Mouse (Mus musculus): Measurements from ENCODE around the gene Snapc2.
A peak's percentile ranks its signal among the peaks of the same experiment; 100 is the strongest.
"Not testable (repeated sequence)": the region's sequence is repeated elsewhere in the genome, so short reads cannot be mapped to it uniquely, and the experiment has no call there.

Gene Snapc2

DNA sequence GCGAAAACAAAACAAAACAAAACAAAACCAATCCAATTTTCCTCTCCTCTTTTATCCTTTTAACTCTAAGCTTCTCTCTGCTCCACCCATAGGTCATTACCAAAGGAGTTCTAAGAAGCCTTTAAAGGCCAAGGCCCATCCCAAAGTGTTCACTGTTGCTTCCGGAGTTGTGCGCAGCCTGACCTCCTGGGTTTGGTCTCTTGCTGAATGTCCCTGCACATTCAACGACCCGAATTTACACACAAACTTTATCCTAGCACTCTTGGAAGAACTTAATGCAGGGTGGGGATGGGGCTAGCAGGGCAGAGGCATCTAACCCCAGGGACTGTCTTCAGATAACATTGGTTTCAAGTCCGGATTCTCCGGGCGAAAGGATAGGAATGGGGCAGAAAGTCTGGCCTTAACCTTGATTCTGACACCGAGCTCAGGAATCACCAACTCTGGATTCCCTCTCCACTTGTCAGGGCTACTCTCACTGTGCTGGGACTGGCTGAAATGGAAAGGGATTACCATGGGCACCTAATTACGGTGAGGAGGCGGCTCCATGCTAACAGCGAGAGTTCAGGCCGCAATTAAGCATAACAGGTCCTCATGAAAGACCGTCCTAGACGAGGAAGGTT is 15.0 kb upstream of the Snapc2 start:
- DNase-seq (ENCODE audit: low spot score in 2 of 2) = no peak

DNA sequence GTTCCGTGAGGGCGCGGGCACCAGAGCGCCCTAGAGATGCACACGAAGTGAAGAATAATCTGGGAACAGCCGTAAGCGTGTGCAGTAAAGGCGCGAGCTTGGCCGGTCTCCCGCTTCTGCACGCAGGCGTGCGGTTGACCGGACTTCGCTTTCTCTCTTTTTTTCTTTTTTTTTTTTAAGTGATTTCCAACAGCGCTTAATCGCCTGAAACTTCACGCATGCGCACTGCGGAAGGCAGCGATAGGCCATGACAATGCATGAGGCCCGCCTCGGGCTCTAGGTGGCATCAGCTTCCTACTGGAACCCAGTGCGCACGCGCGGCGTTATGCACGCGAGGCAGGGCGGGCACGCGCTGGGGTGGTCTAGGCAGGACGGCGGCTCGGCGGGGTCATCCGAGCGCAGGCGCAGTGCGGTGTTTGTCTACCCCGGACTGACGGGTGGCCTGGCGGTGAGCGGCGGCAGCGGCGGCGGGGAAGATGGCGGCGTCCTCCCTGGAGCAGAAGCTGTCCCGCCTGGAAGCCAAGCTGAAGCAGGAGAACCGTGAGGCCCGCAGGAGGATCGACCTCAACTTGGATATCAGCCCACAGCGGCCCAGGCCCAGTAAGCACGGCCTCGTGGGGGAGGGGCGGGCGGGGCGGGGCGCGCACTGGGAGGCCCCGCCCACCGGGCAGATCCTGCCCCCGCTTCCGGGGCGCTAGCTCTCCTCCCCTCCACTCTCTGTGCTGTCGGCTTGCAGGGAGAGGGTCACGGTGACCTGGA is 14.3 kb upstream of the Snapc2 start, which contains the start of the genes Map2k7 and Gm49320:
Map2k7 (plus strand) TSS at position 307 of the 759 bp plus-strand sequence.
Gm49320 (plus strand) TSS at position 432 of the 759 bp plus-strand sequence.
- DNase-seq (ENCODE audit: low spot score in 2 of 2) = peak; percentile 100

DNA sequence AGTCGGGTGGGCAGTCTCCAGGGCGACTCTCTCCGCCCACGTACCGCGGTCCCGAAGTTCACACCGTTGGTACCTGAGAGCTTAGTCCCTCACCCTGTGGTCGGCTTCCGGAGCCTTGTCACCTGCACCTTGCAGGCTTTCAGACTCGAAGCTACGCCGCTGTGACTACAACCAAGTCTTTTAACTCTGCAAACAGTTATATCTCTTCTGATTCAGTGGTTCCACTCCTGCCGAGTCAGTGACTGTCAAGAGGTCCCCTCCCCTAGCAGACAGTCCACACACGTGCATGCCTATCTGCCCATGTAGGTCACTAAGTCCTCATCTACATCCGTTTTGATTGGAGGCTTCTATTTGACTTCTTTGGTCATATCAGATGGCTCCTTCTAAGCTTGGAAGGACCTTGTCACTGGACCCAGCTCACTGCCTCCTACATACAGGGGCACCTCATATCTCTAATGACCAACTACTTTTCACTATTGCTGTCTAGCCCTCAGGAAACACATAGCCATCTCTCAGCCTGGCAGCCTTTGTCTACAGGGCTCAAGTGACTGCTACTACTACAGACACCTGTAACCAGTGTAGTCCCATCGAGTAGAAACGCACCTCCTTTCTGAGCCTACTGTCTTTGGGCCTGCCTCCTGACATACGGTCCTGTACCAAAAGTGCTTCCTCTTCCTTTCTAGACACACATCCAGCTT is 13.5 kb upstream of the Snapc2 start:
- DNase-seq (ENCODE audit: low spot score in 2 of 2) = no peak

DNA sequence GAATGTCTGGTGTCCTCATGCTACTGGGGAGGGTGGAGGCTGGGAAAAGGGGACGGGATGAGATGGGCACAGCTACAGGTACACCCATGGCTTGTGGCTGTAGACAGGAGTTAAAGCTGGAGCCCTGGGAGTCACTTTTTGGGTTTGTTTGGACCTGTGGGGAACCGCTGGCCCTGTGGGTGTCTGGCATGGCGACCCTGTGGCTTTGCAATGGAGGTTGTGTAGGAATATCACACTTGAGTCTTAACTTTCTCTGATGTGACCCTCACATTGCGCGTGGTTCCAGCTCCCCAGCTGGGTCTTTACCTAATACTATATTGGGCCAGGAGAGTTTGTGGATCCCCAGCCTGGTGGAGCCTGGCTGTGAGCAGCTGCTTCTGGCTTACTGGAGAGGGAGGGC is 7.8 kb upstream of the Snapc2 start:
- no peak for DNase-seq (ENCODE audit: low spot score in 2 of 2)

DNA sequence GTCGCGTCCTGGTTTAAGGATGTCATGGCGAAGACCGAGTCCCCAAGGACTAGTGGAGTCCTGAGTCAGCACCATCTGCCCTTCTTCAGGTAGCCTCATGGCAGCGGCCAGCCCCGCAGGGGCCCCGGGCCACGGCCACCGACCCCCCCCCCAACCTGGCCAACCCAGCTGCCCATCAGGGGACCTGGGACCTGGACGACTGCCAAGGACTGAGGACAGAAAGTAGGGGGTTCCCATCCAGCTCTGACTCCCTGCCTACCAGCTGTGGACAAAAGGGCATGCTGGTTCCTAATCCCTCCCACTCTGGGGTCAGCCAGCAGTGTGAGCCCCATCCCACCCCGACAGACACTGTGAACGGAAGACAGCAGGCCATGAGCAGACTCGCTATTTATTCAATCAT is 7.1 kb upstream of the Snapc2 start:
- no peak for DNase-seq (ENCODE audit: low spot score in 2 of 2)

DNA sequence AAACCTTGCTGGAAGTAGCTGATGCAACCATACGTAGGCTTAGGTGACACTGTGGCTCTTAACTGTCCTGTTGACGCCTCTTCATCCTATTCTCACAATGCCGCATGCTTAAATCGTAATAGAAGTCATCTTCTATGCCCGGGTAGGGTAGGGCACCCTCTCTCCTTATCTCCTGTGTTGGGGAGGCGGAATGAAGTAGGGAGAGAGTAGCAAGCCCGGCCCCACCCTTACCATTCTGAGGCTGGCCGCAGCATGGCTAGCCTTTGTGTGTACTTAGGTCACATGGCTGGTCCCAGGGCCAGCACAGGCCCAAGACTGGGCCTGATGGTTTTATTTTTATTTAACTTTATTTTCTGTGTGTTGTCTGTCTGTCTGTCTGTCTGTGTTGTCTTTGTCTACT is 5.6 kb upstream of the Snapc2 start:
- DNase-seq (ENCODE audit: low spot score in 2 of 2) = no peak

DNA sequence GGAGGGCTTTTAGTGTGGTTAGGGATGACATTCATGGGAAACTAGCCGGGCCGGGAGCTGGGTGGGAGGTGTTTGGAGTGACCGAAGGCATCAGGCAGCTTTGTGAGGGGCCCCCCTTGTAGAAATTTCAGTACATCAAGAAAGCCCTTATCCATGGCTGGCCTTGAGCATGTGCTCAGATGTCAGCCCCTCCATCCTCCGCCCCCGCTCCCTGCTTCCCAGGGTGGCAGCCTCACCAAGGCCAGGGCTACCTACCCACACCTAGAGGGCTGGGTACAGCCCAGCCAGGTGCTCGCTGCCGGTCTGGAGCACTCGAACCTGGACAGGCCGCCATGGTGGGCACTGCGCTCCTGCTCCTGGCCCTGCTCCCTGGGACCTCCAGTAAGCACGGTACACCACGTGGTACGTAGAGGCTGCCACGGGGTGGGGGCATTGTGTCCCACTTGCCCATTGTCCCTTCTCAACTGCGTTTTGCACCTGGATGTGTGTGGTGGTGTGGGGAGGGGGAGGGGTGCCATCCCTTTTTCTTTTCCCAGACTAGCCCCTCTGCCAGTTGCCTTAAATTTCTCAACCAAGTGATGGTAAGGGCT is 4.8 kb upstream of the Snapc2 start, which contains the start of gene Tgfbr3l:
Tgfbr3l (plus strand) TSS at position 264 of the 590 bp plus-strand sequence.
- no peak for DNase-seq (ENCODE audit: low spot score in 2 of 2)

DNA sequence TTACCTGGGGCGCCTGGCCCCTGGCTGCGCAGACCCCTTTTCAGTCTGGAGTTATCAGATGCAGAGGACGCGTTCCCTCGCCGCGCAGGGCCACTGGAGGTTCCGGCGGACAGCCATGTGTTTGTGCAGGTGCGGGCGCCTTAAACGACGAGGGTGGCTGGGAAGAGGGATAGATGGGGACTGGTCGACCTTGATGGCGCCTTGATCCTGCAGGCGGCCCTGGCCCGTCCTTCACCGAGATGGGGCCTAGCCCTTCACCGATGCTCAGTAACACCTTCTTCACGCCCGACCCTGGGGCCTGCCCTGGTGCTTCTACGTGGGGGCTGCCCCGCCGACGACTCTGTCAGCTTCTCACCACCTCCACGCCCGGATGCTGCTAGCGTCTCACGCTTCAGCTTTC is 3.7 kb upstream of the Snapc2 start:
- DNase-seq (ENCODE audit: low spot score in 2 of 2) = no peak

DNA sequence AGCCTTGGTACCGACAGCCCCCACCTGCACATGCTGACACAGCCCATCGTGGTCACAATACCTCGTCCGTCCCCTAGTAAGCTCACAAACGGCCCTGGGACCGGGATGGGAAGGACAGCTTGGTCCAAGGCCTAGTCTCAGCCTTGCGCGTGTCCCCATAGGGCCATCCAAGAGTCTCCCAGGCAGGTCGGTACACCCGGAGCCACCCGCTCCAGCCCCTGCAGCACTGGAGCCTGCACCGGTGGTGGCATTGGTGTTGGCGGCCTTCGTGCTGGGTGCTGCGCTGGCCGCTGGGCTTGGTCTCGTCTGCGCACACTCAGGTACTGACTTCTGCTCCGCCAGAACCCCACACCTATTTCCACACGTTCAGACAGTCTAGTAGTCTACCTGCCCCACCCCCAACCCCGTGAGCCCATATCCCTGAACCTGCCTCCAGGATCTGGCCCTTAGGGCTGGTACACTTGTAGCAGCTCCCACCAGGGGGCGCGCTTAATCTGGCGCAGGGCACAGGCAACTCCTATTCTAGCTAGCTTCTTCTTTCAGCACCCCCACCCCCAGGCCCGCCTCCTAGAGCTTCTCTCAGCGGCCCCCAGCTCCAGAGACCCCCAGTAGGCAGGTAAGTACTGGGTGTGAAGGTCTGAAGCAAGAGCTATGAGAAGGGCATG is 2.4 kb upstream of the Snapc2 start:
- peak; percentile 79 to 80 for DNase-seq (ENCODE audit: low spot score in 2 of 2)

DNA sequence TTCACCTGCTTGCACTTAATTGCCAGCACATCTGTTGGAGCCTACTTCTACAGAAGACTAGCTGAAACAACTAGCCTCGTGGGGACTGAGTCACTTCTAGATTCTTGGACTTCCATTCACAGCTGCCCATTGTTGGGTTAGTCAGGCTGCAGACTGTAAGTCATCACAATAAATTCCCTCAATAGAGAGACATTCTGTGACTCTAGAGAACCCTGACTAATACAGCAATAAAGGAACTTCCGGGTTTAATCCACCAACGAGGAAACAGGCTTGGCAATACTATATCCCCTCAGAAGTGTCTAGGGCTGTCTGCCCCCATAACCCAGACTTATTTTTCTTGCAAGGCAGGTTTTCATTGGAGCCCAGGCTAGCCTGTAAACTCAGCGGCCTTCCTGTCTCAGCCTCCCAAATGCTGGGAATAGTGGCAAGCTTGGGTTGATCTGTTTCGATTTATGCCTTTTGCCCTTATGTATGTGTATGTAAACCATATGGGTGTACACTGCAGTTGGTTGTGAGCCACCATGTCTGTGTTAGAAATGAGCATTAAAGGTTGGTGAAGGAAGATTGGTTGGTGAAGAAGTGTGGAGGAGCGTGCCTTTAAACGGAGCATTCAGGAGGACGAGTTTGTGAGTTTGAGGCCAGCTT is 642 bp upstream of the Snapc2 start:
- no peak for DNase-seq (ENCODE audit: low spot score in 2 of 2)

DNA sequence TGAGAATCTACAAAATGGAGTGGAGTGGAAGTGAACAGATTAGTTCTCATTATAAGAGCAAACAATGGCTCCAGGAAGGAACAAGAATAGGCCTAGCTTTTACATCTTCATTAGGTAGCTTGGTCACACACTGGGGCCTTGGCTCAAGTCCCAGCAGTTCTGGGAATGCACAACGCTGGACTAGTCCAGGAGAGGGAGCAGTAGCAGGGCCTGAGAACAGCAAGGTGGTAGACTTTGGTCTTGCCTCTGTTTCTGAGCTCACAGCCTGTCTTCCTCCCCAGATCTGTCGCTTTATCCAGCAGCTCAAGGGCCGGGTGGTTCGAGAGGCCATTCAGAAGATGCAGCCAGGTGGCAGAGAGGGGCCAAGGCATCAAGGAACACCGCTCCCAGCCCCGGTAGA is 1.1 kb downstream of the Snapc2 start:
- peak; percentile 52 to 61 for DNase-seq (ENCODE audit: low spot score in 2 of 2)

DNA sequence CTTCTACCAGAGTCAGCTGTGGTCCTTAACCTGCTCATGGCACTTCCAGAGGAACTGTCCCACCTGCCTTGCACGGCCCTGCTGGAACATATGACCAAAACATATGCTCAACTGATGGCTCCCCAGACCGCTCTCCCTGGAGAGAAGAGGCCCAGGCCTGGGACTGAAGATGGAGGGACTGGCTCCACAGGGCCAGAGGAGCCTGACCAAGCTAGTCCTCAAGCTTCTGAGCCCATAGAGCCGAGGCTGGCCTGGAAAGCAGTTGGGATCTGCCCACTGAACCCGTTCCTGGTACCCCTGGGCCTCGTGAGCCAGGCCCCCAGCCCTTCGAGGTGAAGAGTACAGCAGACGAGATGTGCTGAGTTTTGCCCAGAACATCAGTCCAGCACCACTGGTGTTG is 2.6 kb downstream of the Snapc2 start:
- DNase-seq (ENCODE audit: low spot score in 2 of 2) = not testable (repeated sequence)

DNA sequence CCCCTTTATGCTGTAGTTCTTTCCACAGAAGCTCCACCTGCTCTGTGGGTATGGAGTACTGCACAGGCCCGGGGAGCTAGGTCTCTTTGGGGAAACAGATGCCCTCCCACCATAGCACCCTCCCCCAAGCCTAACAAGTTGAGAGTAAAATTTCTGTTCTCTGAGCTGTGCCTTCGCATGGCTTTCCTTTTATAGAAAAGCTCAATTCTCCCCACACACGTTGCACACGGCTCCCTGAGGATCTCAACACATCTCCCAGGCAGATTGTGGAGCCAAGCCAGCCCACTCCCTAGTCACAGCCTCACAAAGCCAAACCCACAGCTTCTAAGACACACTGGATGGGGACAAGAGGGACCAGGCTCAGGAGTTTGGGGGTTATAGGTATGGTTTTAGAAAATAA is 4.0 kb downstream of the Snapc2 start:
- DNase-seq (ENCODE audit: low spot score in 2 of 2) = peak; percentile 86 to 94

DNA sequence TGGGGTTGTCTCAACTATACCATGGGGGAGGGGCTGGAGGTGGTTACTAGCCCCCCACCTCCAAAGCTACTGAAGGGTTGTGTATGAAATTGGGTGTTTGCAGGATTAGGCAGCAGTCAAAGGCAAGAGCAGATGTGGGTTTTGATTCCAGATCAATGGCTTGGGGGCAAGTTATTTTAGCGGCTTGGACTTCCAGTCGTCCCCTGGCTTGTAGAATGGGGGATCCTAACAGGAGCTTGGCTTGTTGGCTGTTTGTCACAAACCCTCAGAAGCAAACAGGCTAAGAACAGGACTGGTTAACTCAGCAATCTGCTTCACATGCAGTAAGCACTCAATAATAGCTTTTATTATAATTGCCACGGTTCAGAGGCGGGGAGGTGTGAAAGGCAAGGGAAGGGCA is 4.5 kb downstream of the Snapc2 start:
- no peak for DNase-seq (ENCODE audit: low spot score in 2 of 2)

DNA sequence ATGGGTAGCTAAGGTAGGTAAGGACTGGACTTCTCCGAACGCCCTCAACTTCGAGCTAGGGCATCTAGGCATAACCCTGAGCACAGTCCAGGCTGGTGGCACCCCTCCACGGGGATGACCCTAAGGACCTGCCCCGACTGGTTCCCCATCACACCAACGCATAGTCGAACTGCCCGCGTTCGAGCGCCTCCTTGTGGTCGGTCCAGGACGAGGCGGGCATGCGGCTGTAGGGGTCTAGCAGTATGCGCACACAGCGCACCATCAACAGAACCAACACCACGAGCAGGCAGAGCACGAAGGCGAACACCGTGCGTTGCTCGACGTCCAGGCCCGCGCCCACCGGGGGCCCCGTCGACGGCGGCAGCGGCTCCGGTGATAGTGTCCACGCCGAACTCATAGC is 5.4 kb downstream of the Snapc2 start:
- peak; percentile 68 to 71 for DNase-seq (ENCODE audit: low spot score in 2 of 2)

DNA sequence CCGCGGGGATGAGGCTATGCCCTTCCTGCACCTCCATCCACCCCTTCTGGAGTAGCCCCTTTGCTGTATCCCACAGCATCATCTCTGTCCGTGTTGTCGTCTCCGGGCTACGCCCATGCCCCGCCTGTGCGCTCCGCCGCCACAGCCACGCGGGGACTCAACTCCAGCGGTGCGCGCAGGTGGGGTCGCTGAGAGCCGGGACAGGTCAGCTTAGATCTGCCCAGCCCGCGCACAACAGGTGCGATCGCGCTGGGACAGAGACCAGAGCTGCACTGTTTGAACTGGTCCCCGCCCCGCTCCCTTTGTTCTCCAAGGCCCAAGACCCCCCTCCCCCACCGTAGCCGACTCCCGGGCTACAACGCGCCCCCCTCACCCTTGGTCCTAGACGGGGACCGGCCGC is 5.8 kb downstream of the Snapc2 start:
- DNase-seq (ENCODE audit: low spot score in 2 of 2) = peak in 1 of 2 experiments; percentile 56

DNA sequence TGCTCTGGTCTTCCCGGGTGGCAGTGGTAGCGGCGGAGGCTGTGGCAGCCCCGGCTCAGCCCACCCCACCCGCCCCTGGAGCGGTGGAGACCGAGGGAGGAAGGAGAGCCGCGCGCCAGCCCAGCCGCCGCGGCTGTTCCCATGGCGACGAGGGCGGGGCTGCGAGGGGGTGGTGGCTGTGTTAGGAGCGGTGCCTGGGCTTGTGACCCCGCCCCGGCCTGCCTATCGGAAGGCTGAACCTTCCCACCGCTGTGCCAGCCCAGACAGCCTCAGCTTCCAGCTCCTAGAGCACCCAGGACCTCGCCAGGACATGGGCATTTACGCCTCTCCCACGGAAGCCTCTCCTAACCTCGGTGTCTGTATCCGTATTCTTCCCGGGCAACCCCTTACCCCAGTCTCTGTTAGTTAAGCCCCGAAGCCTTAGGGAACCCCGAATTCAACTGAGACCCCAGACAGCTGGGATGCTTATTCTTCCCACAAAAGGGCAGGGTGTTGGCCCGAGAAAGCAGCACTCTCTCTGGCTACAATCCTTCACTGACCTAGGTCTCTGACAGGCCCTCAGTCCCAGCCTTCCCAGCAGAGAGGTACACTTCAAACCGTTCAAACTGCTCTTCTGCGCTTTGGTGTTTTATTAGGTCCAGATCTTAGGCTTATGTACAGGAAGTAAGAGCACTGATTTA is 6.4 kb downstream of the Snapc2 start, which contains the start of gene Ctxn1:
Ctxn1 (minus strand) TSS at position 150 of the 680 bp plus-strand sequence.
- DNase-seq (ENCODE audit: low spot score in 2 of 2) = peak; percentile 90 to 93

DNA sequence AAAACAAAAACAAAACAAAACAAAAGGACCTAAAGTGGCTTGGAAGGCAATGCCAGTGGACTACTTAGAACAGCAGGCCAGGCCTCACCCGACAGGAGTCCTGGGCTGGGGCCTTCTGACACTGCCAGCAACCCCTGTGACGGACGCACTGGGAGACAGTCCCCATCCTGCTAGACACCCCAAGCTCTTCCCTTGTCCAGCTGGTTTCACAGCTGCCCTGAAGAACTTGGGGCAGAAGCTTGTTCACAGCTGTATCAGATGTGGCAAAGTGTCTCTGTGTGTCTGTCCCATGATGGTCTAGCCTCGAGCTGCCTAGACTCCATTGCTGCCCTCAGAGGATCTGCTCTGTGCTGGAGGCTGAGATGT is 6.9 kb downstream of the Snapc2 start:
- DNase-seq (ENCODE audit: low spot score in 2 of 2) = no peak

DNA sequence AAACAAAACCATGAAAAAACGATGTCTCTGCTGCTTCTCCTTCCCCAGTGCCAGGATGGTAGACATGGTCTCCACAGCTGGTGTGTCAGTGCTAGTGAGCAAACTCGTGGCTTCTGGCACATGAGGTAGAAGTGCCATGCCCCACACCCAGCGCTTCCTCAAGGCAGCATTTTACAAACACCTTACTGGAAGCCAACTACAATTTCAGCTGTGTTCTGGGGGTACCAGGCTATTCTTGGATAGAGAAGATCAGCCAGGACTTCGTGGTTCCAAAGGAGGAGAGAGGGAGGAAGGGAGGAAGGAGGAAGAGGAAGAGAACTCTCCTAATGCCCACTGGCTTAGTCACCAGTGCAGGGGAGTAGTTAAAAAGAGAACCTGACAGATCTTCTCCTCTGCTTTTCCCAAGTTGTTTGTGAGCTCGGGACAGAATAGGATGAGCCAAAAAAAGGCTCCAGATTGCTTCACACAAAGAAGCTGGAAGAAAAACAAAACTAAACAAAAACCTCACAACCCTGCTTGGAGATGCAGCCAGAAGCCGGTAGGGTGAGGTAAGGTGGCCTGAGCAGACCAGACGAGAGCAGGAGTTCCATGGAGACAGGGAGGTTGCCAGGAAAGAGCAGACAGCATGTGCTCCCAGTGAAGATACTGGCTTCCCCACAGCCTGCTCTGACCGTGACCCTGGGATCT is 10.4 kb downstream of the Snapc2 start:
- DNase-seq (ENCODE audit: low spot score in 2 of 2) = peak; percentile 50 to 58
